In the genomic region with DNA sequence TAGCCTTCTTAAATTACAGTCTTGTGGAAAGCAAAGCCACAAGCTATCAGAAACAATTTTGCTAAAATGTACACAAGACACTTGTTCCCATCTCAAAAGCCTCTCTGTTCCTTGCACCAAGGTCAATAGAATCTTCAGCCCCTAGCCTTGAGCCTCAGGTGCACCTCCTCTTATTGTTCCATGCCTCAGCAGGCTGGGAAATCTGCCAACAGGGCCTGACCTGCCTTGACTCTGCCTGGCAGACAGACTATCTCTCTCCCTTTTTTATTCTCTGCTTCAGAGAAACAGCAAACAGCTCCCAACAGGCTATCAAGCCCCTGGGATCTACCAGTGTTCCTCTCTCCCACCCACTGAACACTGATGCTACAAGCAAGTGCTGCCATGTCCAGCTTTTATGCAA, we compare ENCODE assay signal across 16 mouse cellular contexts.
DNase-seq lines count a peak whose midpoint lies in the region; ATAC-seq lines count a peak whose summit lies in the region.
"Had no signal": no experiment of that assay in that cellular context is flagged by ENCODE, and none has a peak within 500 bp of the region (broad histone marks: within the 10 kb centered on the region; RNA-seq: fewer than 3 reads in every experiment).

No protein-coding gene starts in this region.

- no peaks in the 10 kb centered on the region for H3K36me3 ChIP-seq in kidney, embryonic 16.5 days (ENCODE audit: insufficient read depth, low read length)
- no peaks in the 10 kb centered on the region for H3K36me3 ChIP-seq in forebrain, embryonic 12.5 days (replicated peaks)
- H3K36me3 ChIP-seq: hindbrain, embryonic 10.5 days; liver, embryonic 13.5 days; stomach, embryonic 15.5 days had no signal

- H3K27ac ChIP-seq in kidney, embryonic 16.5 days (ENCODE audit: low read length): no peak overlapping the region
- H3K27ac ChIP-seq in forebrain, embryonic 12.5 days: no peak overlapping the region
- H3K27ac ChIP-seq: hindbrain, embryonic 10.5 days; liver, embryonic 13.5 days; stomach, embryonic 15.5 days had no signal

- H3K4me3 ChIP-seq in kidney, embryonic 16.5 days (ENCODE audit: low read length): no peak overlapping the region
- H3K4me3 ChIP-seq in forebrain, embryonic 12.5 days (replicated peaks): no peak overlapping the region
- H3K4me3 ChIP-seq: hindbrain, embryonic 10.5 days; liver, embryonic 13.5 days; stomach, embryonic 15.5 days had no signal

- no peak overlapping the region for H3K9ac ChIP-seq in kidney, embryonic 16.5 days (replicated peaks; ENCODE audit: low read length)
- H3K9ac ChIP-seq in forebrain, embryonic 12.5 days: no peak overlapping the region
- H3K9ac ChIP-seq: liver, embryonic 13.5 days; stomach, embryonic 15.5 days had no signal

- H3K27me3 ChIP-seq in kidney, embryonic 16.5 days (ENCODE audit: insufficient read depth, low read length): no peaks in the 10 kb centered on the region
- no peaks in the 10 kb centered on the region for H3K27me3 ChIP-seq in forebrain, embryonic 12.5 days
- H3K27me3 ChIP-seq: liver, embryonic 13.5 days; stomach, embryonic 15.5 days had no signal

- peak; percentile 5 for DNase-seq in gastrocnemius, postnatal 14 days
- no peak for DNase-seq in gastrocnemius, postnatal 4 days (ENCODE audit: low spot score in 2 of 2)
- peak; percentile 34 for DNase-seq in kidney, postnatal 10 days
- DNase-seq in adrenal gland, postnatal 25 days: peak; percentile 50
- peak; percentile 78 for DNase-seq in testis, postnatal 10 days (ENCODE audit: low spot score)
- DNase-seq: B cell, adult 2 months; cerebellum, postnatal 36 days; gastrocnemius, postnatal 36 days; liver, embryonic 13.5 days; spleen, adult 18-20 months; thymus, postnatal 25 days had no signal

- H3K9me3 ChIP-seq in kidney, embryonic 16.5 days (ENCODE audit: low read length): no peaks in the 10 kb centered on the region
- H3K9me3 ChIP-seq in forebrain, embryonic 12.5 days: no peaks in the 10 kb centered on the region
- H3K9me3 ChIP-seq: hindbrain, embryonic 10.5 days; liver, embryonic 13.5 days; stomach, embryonic 15.5 days had no signal

- ATAC-seq in kidney, embryonic 16.5 days (ENCODE audit: low FRiP score, low TSS enrichment): no peak
- ATAC-seq in forebrain, embryonic 12.5 days (ENCODE audit: low FRiP score): no peak
- ATAC-seq: Patski had no signal

- H3K4me2 ChIP-seq in kidney, embryonic 16.5 days (replicated peaks; ENCODE audit: low read depth, low read length): no peak overlapping the region
- no peak overlapping the region for H3K4me2 ChIP-seq in forebrain, embryonic 12.5 days
- H3K4me2 ChIP-seq: liver, embryonic 13.5 days; stomach, embryonic 15.5 days had no signal

- H3K4me1 ChIP-seq in kidney, embryonic 16.5 days (ENCODE audit: insufficient read depth, low read length): no peaks in the 10 kb centered on the region
- no peaks in the 10 kb centered on the region for H3K4me1 ChIP-seq in forebrain, embryonic 12.5 days
- H3K4me1 ChIP-seq: hindbrain, embryonic 10.5 days; liver, embryonic 13.5 days; stomach, embryonic 15.5 days had no signal

- intact Hi-C loops in gastrocnemius, postnatal 14 days (cut with DNase I; ENCODE audit: low total_unique reads): no loop called here

Comparison
In these comparisons a context has a peak if more than half of its experiments do, and no peak if none do; other contexts are left out.
1. DNase-seq: peak in gastrocnemius, postnatal 14 days (single experiment), kidney, postnatal 10 days (single experiment), adrenal gland, postnatal 25 days (single experiment) and testis, postnatal 10 days (single experiment); none in gastrocnemius, postnatal 4 days (0 of 2).